Mouse (Mus musculus) midbrain, embryonic 10.5 days (tissue): ENCODE measurements at regions not wholly inside any gene's neighbourhood (a gene's known extent, or its start where the extent isn't known, plus 50 kb on each side); places are given as distances from the start of the nearest gene placed in this dataset.

Source experiments
- DNase-seq: peaks from one replicate; pipeline ENCODE4 v3.0.0-alpha.2; 2017; ENCODE audit warnings: low spot score
- H3K27ac ChIP-seq: fragments of 300-500 bp; sonication (generic); replicated peaks from 2 replicates; pipeline ENCODE4 v1.5.1; 2016; ENCODE audit warnings: mild to moderate bottlenecking
- H3K27me3 ChIP-seq: fragments of 300-500 bp; sonication (generic); 2 replicates; pipeline ENCODE4 v1.6.1; 2016; ENCODE audit warnings: low read depth, mild to moderate bottlenecking; ENCODE audit not compliant: poor library complexity, severe bottlenecking
- H3K36me3 ChIP-seq: fragments of 300-500 bp; sonication (generic); 2 replicates; pipeline ENCODE4 v1.6.1; 2016; ENCODE audit warnings: mild to moderate bottlenecking, moderate library complexity
- H3K4me1 ChIP-seq: fragments of 300-500 bp; sonication (generic); 2 replicates; pipeline ENCODE4 v1.6.1; 2016
- H3K4me3 ChIP-seq: fragments of 300-500 bp; sonication (generic); 2 replicates; pipeline ENCODE4 v1.5.1; 2016; ENCODE audit warnings: mild to moderate bottlenecking, moderate library complexity
- H3K9me3 ChIP-seq: fragments of 300-500 bp; sonication (generic); replicated peaks from 2 replicates; pipeline ENCODE4 v1.6.1; 2016; ENCODE audit warnings: mild to moderate bottlenecking
- WGBS: fragments of 180-500 bp; shearing (Covaris S2); methylation state at CpG from one replicate; pipeline ENCODE4 v1.1.7; 2016; 5-methylcytosine and 5-hydroxymethylcytosine counted together

GRCm38 (mm10) chr14:106581886-106582285, 475.9 kb downstream of the Trim52 start:
- no peaks in the 10 kb centered on the region for H3K9me3 ChIP-seq
- no peaks in the 10 kb centered on the region for H3K36me3 ChIP-seq
- H3K4me3 ChIP-seq: no peak overlapping the region
- no peaks in the 10 kb centered on the region for H3K4me1 ChIP-seq
- WGBS: 95% methylated on average over 6 of the region's 6 CpGs
- DNase-seq: no peak
- no peaks in the 10 kb centered on the region for H3K27me3 ChIP-seq
- no peak overlapping the region for H3K27ac ChIP-seq

GRCm38 (mm10) chr14:106593352-106593751, 487.4 kb downstream of the Trim52 start:
- Histone ChIP-seq H3K4me1 (no peaks in the 10 kb centered on the region), H3K9me3 (no peaks in the 10 kb centered on the region), H3K27me3 (no peaks in the 10 kb centered on the region), H3K4me3 (no peak overlapping the region), H3K27ac (no peak overlapping the region), H3K36me3 (no peaks in the 10 kb centered on the region)
- WGBS: 94% methylated on average over 9 of the region's 9 CpGs
- no peak for DNase-seq

DNA sequence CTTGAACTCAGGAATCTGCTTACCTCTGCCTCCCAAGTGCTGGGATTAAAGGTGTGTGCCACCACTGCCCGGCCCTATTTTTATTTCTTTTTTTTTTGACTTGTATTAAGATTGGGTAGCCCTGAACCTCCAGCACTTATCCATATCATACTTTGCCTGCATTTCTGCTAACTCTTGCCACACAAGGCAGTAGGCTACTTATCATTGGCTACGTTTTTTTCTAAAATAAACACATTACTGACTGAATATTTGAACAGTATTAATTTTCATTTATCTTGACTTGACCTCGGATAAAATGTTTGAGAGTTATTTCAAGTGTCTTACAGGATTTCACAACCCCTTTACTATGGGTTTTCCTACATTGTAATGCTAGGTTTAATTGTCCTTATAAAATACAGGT, 488.0 kb downstream of the Trim52 start:
- H3K27ac ChIP-seq: no peak overlapping the region
- no peaks in the 10 kb centered on the region for H3K9me3 ChIP-seq
- H3K4me3 ChIP-seq: no peak overlapping the region
- 85% methylated on average over 3 of the region's 3 CpGs for WGBS
- no peaks in the 10 kb centered on the region for H3K36me3 ChIP-seq
- H3K4me1 ChIP-seq: no peaks in the 10 kb centered on the region
- H3K27me3 ChIP-seq: no peaks in the 10 kb centered on the region
- DNase-seq: no peak

GRCm38 (mm10) chr14:106607041-106607440, 501.0 kb downstream of the Trim52 start:
- DNase-seq: no peak
- no peaks in the 10 kb centered on the region for H3K27me3 ChIP-seq
- H3K9me3 ChIP-seq: no peaks in the 10 kb centered on the region
- no peak overlapping the region for H3K27ac ChIP-seq
- 22% methylated on average over 3 of the region's 3 CpGs for WGBS
- no peaks in the 10 kb centered on the region for H3K36me3 ChIP-seq
- H3K4me3 ChIP-seq: no peak overlapping the region
- H3K4me1 ChIP-seq: peaks cover 15% of the 10 kb centered on the region

DNA sequence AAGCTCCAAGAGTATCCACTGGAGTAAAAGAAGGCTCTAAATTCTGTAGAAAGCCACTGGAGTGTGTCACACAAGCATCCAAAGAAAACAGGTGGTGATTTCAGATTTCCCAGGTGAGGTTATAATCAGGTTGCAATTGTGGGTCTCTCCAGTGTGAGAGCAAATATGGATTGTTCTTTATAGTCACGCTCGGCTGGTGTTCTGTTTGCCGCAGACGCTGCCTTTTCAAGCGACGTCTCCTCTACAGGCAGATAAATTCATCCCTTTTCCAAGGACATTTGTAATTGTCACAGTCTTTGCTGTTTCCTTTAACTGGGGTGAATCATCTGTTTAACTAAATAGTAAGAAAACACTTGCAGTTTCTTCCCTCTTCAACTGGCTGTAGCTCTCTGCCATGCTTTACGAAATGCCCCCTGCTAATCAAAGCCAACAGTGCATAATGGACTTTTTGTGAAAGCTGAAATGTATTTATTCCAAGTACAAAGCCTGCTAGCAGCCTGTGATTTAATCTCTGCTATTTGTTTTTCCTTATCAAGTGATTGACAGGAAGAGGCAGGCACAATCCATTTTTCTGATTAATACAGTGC, 502.4 kb downstream of the Trim52 start:
- H3K27ac ChIP-seq: no peak overlapping the region
- H3K36me3 ChIP-seq: no peaks in the 10 kb centered on the region
- H3K9me3 ChIP-seq: no peaks in the 10 kb centered on the region
- WGBS: 24% methylated on average over 7 of the region's 7 CpGs
- DNase-seq: no peak
- peaks cover 15% of the 10 kb centered on the region for H3K4me1 ChIP-seq
- no peak overlapping the region for H3K4me3 ChIP-seq
- no peaks in the 10 kb centered on the region for H3K27me3 ChIP-seq
